Mouse (Mus musculus): ENCODE measurements around the gene Vsig2. TPM values are rescaled to one million over a fixed set of nuclear protein-coding genes. Genes with fewer than 3 reads are reported as not detected.

The Vsig2 gene
- not detected in 4 replicates for total RNA-seq (2023; ENCODE audit: inconsistent age)

DNA sequence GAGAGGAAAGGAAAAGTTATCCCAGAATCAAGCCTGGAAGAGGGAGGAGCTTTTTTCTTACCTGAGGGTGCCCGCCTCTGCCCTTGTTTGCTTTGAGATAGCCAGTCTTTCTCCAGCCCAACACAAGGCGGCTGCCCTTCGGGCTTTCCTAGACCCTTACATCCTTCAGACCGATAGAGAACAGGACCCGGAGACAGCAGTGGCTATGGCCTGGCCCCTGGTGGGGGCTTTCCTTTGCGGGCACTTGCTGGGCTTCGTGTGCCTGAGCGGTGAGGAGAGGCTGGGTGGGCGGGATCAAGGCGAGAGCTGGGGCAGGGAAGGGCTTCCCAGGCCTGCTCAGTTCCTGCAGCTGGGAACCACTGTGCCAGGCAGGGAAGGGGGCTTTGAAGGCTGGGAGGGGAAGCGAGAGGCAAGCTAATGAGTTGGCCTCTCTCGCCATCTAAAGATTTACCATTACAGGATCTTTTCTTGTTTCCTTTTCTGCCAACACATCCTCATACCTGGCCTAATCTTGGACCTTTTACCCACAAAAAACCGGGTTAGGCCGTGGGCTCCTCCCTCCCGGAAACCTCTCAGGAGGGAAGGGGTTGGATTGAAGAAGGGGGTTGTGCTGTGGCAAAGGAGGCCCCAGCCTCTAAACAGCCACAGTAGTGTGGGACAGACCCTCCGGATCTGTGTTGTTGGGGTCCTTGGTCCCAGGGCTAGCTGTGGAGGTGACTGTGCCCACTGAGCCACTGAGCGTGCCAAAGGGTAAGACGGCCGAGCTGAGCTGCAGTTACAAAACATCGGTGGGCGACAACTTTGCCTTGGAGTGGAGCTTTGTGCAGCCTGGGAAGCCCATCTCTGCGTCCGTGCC lies at the start of gene Vsig2:
Gene Vsig2 (plus strand): TSS at position 86 of the 856 bp plus-strand sequence.

DNA sequence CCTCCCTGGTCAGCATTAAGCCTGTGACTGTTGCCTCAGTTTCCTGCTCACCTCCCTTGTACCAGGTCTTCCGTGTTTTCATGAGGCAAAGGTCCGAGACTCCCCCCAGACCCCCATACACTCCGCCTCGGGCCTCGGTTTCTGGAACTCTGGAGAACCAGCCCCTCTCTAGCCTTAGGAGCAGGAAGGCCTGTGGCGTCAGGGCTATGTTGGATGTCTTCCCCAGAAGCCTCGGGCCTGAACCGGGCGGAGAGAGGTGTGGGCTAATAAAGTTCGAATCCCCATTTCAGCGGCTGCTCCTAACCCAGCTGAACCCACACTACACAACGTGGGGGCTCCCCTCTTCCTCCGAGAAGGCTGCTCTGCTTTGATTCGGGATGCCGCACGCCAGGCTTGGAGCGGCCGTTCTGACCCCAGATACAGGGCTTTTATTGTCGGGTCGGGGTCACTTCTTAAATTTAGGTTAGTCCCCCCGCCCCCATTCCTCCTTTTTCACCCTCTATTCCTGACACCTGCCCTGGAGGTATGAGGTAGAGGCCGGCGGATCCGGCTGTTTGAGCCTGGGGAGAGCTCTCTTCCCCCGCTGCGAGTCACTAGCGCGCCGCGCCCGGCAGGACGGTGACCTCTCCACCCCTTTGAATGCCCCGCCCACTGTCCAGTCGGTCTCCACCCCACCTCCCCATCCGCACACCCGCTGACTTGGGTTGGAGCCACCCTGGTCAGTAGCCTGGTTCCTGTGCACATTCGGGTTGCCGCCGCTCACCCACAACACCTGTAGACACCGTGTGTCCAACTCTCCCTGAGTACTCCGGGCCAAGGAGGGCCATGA lies 11.4 kb upstream of the Vsig2 start, which contains the start of gene Esam:
Gene Esam (plus strand): TSS at position 683 of the 829 bp plus-strand sequence.

GRCm38 (mm10) chr9:37552536-37553293 lies 13.7 kb downstream of the Vsig2 start, which contains the start of gene Nrgn:
TSS of gene Nrgn (minus strand) at chr9:37552904.

DNA sequence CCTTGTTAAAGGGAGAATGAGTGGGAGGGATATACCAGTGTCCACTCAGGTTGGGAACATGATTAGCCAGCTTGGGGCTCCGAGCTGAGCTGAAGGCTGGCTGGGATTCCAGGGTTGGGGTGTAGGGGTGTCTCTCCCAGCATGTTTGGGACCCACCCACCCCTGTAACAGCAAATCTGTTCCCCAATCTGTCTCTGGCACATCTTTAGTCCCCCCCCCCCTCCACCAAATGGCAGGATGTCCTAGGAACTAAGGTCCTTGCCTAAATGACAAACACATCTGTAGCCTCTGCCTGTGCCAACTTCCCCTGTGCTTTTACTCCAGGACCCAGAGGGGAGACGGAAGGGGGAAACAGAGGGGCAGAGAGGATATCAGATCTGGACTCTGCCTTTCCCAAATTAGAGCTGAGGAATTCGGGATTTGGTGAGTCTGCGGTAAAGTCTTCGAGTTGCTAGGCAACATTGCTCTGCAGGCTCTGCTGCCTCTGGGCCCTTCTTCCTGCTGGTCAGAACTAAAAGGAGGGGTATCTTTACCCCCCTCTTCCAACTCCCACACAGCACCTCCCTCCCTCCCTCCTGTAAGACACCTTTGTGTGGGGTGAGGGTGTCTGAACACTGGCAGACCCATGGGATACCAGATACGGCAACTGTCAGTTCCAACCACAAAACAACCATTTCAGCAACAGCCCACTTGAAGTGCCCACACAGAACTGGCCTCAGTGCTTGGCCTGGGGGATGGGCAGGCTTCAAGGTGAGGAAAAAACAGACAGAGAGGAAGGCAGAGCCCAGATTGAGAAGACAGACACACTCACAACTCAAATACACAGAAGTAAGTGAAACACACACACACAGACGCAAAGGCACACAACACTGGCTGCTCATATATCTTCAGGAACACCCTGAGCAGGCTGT lies 16.0 kb downstream of the Vsig2 start, which contains the start of gene Siae:
Gene Siae (plus strand): TSS at position 861 of the 911 bp plus-strand sequence.

Other genes starting within 250 kb of the Vsig2 start
- 12.4 to 14.8 TPM (median 13.6 TPM) in 4 replicates for gene Ccdc15, start 190.8 kb upstream of the Vsig2 start, total RNA-seq (2023; ENCODE audit: inconsistent age)
- not detected in 4 replicates for gene Hepacam, start 171.9 kb upstream of the Vsig2 start, total RNA-seq (2023; ENCODE audit: inconsistent age)
- not detected in 4 replicates for gene Robo4, start 137.4 kb upstream of the Vsig2 start, total RNA-seq (2023; ENCODE audit: inconsistent age)
- not detected in 4 replicates for gene Robo3, start 106.0 kb upstream of the Vsig2 start, total RNA-seq (2023; ENCODE audit: inconsistent age)
- 30.0 to 35.1 TPM (median 32.6 TPM) in 4 replicates for gene Msantd2, start 49.9 kb upstream of the Vsig2 start, total RNA-seq (2023; ENCODE audit: inconsistent age)
- 0.48 to 0.80 TPM (median 0.72 TPM) in 3 of 4 replicates, not detected in the other for gene Esam, start 11.2 kb upstream of the Vsig2 start, total RNA-seq (2023; ENCODE audit: inconsistent age)
- 3.5 to 5.1 TPM (median 4.3 TPM) in 4 replicates for gene Nrgn, start 13.6 kb downstream of the Vsig2 start, total RNA-seq (2023; ENCODE audit: inconsistent age)
- 9.0 to 11.4 TPM (median 9.7 TPM) in 4 replicates for gene Siae, start 16.4 kb downstream of the Vsig2 start, total RNA-seq (2023; ENCODE audit: inconsistent age)
- gene Spa17, start 74.5 kb downstream of the Vsig2 start, total RNA-seq (2023; ENCODE audit: inconsistent age): 1.3 to 3.0 TPM in 2 of 4 replicates, not detected in the others
- 55.3 to 60.2 TPM (median 58.4 TPM) in 4 replicates for gene Tbrg1, start 118.1 kb downstream of the Vsig2 start, total RNA-seq (2023; ENCODE audit: inconsistent age)
- gene Panx3, start 130.0 kb downstream of the Vsig2 start, total RNA-seq (2023; ENCODE audit: inconsistent age): not detected in 4 replicates
- gene Olfr160, start 177.0 kb downstream of the Vsig2 start, total RNA-seq (2023; ENCODE audit: inconsistent age): not detected in 4 replicates
- not detected in 4 replicates for gene Olfr874, start 205.9 kb downstream of the Vsig2 start, total RNA-seq (2023; ENCODE audit: inconsistent age)
- gene Olfr875, start 232.6 kb downstream of the Vsig2 start, total RNA-seq (2023; ENCODE audit: inconsistent age): not detected in 4 replicates

Measured in B cell, adult (primary cell).